Mouse (Mus musculus) granulocyte monocyte progenitor cell, adult 5-6 weeks (primary cell): ENCODE data around the gene Rprml. TPM values are rescaled to one million over a fixed set of nuclear protein-coding genes. Genes with fewer than 3 reads are reported as not detected.

Source experiments
- ATAC-seq: replicated peaks from 2 replicates; pipeline ENCODE4 v1.8.0; 2016; ENCODE audit warnings: mild to moderate bottlenecking, moderate TSS enrichment, inconsistent platforms; ENCODE audit not compliant: poor library complexity, severe bottlenecking
- total RNA-seq, 2 experiments: library from RNA; stranded (forward) in 1 of 2; stranded (reverse) in 1 of 2; fragments of 200-712, 200-1000 nt in 1 of 2; fragments of >200 nt in 1 of 2; fragmentation: Nextera tagmentation in 1 of 2; gene quantifications; 2 replicates each; pipeline ENCODE4 v1.2.3; 2014 to 2017

The Rprml gene
- total RNA-seq, 2 experiments from 2014 or later: not detected

DNA sequence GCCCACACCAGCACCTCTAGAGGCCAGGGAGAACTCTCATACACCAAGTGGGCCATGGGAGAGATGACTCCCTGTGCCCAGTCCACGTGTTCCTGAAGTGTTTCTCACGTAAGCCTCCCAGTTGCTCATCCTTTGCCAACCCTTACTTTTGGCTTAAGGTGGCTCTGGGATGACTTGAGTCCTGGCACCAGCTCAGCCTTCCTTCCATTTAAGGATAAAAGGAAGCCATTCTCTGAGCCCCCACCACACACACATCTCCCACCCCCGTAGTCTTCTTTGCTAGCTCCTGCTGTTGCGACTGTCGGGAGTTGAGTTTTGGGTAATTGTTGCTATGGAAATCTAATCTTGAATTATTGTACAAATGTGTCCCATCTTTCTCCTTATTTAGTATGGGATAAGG lies 13.2 kb downstream of the Rprml start:
- ATAC-seq: no peak

DNA sequence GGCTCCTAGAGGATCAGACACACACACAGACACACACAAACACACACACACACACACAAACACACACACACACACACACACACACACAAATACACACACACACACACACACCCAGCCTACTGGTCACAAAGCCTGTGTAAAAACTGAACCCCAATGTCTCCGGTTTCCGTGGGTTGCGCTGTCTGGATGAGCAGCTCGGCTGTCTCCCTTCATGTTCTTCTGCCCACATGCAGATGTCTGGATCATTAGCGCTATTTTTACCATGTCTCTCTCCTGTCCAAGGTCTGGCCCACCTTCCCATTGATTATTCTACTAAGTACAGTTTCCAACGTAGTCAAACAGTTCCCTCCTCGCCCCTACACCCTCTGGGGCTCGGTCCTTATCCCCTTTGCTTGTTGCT lies 13.7 kb downstream of the Rprml start:
- ATAC-seq: no peak

DNA sequence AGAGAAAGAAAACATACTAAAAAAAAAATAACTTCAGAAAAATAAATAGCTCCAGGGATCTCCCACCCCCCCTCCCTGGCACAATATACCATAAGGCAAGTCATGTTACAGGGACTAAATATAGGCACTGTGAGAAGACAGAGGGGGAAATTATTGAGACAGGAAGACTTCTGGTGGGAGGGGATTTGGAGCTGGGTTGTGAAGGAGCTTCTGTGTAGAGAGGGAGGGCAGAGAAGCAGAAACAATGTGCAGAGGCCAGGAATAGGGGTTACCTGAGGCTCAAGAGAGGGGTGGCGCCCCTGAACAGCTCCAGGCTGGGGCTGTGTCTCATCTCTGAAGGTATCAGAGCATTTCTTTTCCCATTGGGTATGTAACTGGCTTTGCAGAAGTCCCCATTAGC lies 16.3 kb downstream of the Rprml start:
- ATAC-seq: no peak

DNA sequence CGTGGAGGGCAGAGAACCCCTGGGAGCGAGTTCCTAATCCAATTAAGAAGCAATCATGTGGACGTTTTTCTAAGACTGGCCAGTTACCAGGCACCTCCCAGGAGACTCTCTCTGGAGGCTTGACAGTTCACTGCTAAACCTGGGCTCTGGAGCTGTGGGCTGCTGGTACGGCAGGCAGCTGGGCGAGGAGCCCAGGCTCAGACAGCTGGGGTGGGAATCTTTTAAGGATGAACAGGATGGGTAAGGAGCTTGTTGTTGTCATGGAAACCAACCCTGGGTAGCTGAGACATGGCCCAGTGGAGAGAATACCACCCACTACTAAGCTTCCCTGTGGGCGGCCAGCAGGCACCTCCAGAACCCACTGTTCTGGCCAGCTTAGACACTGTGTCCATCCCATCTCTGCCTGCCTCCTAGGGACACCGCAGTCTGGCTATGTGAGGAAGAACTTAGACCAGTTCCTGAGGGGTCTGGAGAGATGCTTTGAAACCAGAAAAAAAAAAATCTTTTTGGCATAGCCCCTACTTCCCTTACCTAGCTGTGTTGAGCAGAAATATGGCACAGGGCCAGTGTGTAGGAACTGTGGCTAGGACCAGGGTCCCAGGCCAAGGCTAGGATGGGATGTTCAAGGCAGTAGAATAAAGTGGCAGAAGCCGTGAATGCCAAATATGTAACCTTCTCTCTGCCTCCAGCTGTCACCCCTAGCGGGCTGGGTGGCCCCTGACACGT lies 17.0 kb downstream of the Rprml start:
- ATAC-seq: no peak

DNA sequence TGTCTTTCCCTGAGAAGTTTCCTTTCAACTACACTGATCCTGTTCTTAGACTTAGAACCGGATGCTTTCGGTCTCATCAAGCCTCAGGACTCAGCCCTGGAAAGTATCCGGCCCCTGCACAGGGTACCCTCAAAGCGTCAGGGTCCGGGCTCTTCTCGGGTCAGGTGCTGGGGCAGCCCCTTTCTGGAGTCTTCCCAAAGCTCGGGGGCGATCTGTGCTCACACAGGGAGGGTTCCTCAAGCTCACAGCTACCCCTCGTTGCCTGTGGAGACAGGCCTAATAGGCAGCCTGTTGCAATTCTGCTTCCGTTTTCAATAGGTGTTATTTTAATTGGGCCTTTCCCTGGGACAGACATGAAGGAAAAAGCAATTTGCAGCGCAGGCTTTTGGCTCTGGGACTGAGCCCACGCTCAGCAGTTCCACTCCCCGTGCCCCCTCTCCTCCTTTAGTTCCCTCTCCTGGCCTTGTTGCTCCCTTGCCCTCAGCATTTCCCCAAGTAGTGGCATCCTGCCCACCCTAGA lies 17.6 kb downstream of the Rprml start:
- no peak for ATAC-seq

DNA sequence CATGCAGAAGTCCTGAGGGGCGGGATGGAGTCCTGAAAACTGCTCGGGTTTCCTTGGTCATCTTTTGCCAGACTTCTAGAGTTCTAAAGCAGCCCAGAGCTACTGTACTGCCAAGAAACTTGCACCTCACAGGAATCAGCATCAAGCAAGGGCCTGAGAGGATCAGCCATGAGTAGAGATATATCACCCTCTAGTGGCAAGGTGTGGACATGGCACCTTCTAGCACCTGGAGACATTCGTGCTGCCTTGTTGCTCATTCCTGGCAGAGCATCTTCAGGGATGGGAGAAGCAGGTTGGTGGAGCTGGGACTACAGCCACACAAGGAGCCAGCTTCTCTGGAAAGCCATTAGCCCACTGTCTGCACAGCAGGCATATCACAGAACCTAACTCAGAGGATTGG lies 26.2 kb downstream of the Rprml start:
- peak; percentile 57 for ATAC-seq

DNA sequence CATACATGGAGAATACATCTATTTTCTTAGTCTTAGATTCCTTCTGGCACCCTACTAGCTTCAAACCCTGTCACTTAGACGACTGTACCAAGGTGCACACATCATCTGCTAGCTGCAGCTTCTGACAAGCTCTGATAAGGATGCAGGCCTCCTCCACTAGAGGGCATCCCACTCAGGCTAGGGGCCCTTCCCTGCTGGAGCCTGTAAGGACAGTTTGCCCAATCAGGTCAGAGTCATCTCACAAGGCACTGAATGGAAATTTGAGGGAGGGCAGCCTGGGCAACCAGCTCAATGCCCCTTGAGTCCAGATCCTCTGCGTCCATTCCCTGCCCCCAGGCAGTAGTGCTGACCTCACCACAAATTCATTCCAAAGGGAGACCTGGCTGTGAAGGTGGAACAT lies 27.7 kb downstream of the Rprml start:
- peak; percentile 65; the same call in 1 of the 2 replicates for ATAC-seq

DNA sequence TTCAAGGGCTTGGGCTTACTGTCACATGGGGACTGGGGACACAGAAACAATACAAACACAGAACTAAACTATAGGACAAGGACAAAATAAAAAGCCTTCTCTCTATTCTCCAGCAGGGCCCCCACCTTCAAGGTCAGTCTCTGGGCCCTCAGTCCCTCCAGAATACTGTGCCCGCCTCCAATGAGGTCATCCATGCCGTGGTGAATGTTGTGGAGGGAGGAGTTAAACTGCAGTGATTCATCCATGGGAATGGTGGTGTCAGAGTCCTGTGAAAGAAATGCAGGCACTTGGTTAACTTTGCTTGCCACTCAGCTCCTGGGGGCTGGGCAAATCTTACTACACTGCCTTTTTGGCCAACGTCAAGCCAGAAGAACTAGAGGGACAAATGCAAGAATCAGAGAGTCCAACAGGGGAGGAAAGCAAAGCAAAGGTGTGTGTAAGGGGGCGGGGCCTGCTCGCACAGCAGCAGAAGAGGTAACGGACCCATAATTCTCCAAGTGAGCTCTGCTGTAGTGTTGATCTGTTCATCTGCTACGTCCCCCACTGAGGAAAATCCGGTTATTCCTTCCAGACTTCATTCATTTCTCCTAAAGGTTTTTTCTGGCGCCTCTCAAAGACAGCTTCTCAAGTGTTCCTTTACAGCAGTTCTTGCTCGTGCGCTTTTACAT lies 34.4 kb downstream of the Rprml start:
- no peak for ATAC-seq

DNA sequence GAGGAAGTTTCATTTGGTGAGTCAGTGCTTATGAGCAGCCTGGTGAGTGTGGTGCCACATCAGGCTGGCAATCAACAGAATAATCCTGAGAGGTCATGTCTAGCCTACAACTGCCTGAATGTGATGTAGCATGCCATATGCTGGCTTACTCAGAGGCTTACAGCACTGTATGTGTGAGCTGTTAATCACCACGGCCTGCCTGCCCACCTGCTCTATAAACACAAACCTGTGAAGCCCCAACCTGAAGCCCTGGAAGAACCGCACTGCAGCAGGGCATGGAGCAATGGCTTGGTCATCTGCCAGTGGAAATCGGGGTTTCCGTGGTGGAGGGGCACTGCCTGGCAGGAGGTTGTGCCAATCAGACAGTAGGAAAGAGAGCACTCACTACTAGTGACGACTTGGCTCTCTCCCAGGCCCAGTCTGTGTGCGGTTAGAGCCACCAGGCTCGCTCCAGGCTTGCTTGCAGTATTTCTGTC lies 35.9 kb downstream of the Rprml start:
- peak; percentile 76 for ATAC-seq

DNA sequence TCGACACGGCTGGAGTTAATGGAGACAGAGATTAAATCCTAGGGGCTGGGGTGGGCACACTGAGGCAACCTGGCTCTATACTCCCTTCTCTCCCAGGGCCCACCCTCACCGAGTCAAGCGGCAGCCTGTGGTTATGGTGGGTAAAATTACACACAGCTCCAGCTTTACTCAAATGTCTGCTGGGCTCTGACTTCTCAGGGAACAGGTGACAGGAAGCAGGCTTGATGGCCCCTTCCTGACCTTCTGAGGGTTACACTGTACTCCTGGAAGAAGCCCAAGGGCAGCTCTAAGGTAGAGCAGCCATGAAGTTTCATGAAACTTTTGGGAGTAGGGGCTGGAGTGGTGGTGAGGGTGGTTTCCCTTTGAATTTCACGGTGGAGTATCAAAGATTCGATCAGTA lies 37.3 kb downstream of the Rprml start:
- peak; percentile 21 for ATAC-seq

DNA sequence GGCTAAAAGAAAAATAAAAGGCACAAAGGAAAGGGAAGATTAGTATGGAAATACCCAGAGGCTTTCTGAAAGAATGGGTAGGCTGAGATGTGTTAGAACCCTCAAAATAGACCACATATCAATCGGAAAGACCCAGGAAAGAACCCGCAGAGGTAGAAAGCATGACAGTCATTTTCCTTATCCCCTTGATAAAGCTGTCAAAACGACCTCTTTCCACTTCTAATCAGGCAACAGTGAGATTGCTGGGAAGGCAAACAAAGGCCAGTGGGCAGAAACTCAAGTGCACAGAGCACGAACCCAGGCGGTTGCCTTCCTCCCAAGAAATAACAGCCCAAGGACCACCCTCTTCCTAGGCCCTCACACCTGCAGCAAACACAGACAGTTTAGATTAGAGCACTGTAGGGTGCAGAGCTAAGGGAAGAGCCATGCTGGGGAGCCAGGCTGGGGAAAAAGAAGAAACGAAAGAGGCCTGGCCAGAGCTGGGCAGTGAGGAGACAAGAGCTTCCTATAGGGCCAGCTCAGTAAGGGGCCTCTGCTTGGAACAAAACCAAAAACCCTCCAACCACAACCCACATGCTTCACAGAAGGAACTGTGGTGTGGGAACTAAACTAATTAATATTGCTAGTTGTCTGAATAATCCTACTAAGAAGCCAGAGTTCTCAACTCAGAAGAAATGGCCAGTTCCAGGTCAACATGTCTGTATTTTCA lies 39.1 kb downstream of the Rprml start:
- ATAC-seq: peak; percentile 64

DNA sequence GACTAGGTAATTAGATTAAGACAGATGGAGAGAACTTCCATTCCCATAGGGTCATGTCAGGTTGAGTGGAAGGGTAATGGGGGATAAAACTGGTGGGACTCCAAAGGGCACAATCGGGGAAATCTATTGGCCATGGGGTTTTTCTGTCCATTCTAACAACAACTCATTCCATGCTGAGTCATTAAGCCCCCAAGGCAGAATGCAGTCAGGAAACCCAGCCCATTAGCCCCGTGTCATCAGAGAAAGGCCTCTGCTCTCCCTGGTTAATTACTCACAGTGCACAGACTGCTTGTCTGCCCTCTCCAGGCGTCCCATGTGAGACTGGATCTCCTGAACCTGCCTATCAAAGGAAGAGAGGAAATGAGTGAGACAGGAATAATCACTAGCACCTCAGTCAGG lies 39.6 kb downstream of the Rprml start:
- peak; percentile 13; the same call in 1 of the 2 replicates for ATAC-seq

DNA sequence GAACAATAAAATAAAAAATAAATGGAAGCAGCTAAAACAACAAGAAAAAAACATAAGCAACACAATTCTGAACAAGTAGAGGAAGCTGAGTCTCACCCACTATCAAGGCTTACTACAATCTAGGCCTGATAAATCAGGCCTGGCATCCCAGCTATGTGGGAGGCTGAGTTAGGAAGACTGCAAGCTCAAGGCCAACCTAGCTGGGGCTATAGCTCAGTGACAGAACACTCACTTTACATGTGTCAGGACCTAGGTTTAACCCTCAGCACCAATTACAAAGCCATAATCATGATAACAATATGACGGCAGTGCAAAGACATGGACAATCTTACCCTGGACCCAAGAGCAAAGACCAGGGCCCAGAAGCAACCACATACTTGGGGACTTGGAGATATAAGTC lies 41.7 kb downstream of the Rprml start:
- no peak for ATAC-seq

DNA sequence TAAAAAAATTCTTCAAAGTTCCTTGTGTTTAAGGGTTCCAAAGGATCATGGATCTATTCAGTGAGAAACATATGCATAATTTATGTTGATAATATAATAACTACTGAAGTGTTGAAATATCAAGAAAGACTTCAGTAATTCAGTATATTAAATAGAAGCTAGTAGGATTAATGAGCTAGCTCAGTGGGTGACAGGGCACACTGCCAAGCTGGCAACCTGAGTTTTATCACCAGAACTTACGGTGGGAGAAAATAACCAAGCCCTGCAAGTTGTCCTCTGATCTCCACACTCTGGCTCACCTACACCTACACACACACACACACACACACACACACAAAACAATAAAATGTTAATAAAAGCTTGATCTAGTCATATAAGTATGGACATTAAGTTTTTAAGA lies 43.9 kb downstream of the Rprml start:
- ATAC-seq: no peak

DNA sequence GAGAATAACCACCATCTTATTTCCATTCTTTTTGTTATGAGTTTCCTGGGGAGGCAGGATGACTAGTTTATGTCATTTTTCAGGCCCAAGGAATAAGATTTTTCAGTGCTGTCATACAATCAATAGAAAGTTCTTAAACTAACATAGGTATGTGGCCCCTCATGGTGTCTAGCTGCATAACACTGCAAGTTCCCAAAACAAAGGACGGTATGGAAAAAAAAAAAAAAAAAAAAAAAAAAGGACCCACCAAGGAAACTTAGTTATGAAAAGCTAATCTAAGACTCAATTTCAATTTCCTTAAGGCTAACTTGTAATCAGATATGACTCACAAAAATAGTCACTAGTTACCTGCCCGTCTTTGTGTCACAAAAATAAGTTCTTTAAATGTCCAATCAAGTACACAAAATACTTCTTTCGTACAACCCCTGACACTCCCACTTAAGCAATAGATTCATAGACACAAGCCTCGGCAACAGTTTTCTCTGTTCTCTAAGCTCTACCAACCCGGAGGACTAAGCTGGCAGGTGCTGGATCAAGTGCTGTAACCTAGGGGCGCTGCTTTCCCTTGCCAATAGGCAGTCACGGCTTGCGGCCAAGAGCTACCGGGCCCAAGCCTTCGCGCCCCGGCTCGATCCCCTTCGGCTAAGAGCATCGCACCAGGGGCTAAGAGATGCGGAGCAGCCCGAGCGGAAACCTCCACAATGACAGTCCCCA lies 47.6 kb downstream of the Rprml start:
- peak; percentile 60 for ATAC-seq

DNA sequence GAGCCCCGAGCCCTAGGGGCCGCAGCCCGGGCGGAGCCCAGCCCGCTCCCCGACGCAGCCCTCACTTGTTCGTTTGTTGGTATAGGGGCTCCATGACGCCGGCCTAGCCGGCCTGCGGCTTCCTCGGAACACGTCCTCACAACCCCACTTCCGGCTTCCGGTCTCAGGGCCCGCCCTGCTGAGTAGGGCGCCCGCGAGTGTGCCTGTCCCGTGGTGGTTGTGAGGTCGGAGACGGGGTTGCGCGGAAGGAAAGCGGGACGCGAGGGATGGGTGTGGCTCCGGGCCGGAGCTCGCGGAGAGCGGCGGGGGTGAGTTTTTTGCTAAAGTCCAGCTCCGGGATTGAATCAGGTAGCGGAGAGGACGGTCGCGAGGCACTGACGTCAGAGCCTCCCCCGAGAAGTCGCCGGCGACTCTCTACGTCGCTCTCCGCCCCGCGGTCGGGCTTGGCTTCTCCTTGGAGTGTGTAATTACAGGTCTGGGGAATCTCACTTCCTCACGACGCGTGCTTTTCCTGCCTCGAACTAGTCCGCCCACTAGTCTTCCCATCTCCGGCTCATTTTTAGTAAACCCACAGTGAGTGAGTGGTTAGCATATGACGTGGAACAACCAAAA lies 48.3 kb downstream of the Rprml start, which contains the start of gene Gosr2:
Gene Gosr2 (minus strand): TSS at position 334 of the 612 bp plus-strand sequence.
- ATAC-seq: peak; percentile 88

DNA sequence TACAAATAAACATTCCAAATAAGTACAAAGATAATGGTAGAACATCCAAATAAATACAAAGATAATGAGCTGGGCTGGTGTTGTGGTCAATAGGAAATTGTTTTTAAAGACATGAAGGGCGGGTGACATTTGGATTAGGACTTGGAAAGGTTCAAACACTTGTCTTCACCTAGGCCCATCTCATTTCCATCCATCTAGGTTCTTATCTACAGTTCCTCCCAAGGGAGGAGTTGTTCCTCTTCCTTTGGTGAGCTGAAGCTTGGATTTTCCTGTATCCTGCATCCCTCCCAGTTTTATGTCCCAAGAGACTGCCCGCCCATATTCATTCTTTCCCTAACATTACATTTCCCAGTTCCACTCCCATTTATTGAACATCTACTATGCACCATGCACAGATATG lies 48.9 kb downstream of the Rprml start:
- no peak for ATAC-seq
